9 mouse cellular contexts compared by ENCODE assay signal in genomic region chr17:35242015-35242941, GRCm38 (mm10). TPM values are rescaled to one million over a fixed set of nuclear protein-coding genes. Genes with fewer than 3 reads are reported as not detected.
DNase-seq lines count a peak whose midpoint lies in the region; ATAC-seq and TF ChIP-seq lines count a peak whose summit lies in the region.
"Had no signal": no experiment of that assay in that cellular context is flagged by ENCODE, and none has a peak within 500 bp of the region (broad histone marks: within the 10 kb centered on the region; RNA-seq: fewer than 3 reads in every experiment).

No protein-coding gene starts in this region.

- H3K9ac ChIP-seq in ES-E14 (ENCODE audit: insufficient read depth, low read depth, low read length, poor library complexity, severe bottlenecking), result peak overlapping the region; percentile 100
- H3K9ac ChIP-seq in liver, embryonic 15.5 days, result peak overlapping the region; percentile 94
- H3K9ac ChIP-seq in neural tube, embryonic 11.5 days (ENCODE audit: low read length), result peak overlapping the region; percentile 100

- TF ChIP-seq CTCF in kidney, adult 2 months (conservative IDR thresholded peaks at IDR 0.05; ENCODE audit: insufficient read depth, insufficient read length, low read depth, low read length), result peak; percentile 16; the same call in 1 of the 2 replicates
- TF ChIP-seq CTCF in thymus, adult 2 months (IDR thresholded peaks at IDR 0.05; ENCODE audit: borderline replicate concordance, control insufficient read depth, extremely low read depth, insufficient read depth, low read length, poor library complexity), result no peak

- H3K9me3 ChIP-seq in ES-E14 (ENCODE audit: control insufficient read depth, insufficient read depth, low read depth, low read length), result no peaks in the 10 kb centered on the region
- H3K9me3 ChIP-seq in liver, embryonic 15.5 days (replicated peaks), result no peaks in the 10 kb centered on the region
- H3K9me3 ChIP-seq in neural tube, embryonic 11.5 days (ENCODE audit: control insufficient read depth, low read length), result no peaks in the 10 kb centered on the region

- under 1% methylated on average over 55 of the region's 55 CpGs for WGBS in kidney, adult 2 months
- WGBS in liver, embryonic 15.5 days (ENCODE audit: insufficient replicate concordance), result under 1% methylated on average over 55 of the region's 55 CpGs
- WGBS in neural tube, embryonic 11.5 days, result under 1% methylated on average over 51 of the region's 55 CpGs
- WGBS in thymus, adult 2 months, result under 1% methylated on average over 55 of the region's 55 CpGs

- peak; percentile 31 for TF ChIP-seq POLR2A in kidney, adult 2 months (IDR thresholded peaks at IDR 0.05; ENCODE audit: low read depth, low read length)
- no peak for TF ChIP-seq POLR2A in thymus, adult 2 months (IDR thresholded peaks at IDR 0.05; ENCODE audit: control insufficient read depth, extremely low read depth, insufficient read depth, low read length, poor library complexity)

- peaks cover 10 to 20% of the 10 kb centered on the region in 2 experiments; a peak in 2 of 4 replicates for H3K4me1 ChIP-seq in ES-E14 (ENCODE audit: control insufficient read depth in 2 of 2, insufficient read depth in 2 of 2, low read length in 2 of 2, poor library complexity in 1 of 2)
- H3K4me1 ChIP-seq in kidney, adult 2 months (ENCODE audit: control insufficient read depth, insufficient read depth, low read length), result peaks cover 17% of the 10 kb centered on the region; the same call in 1 of the 2 replicates
- peaks cover 60% of the 10 kb centered on the region for H3K4me1 ChIP-seq in liver, embryonic 15.5 days (replicated peaks)
- H3K4me1 ChIP-seq in neural tube, embryonic 11.5 days (ENCODE audit: control insufficient read depth, insufficient read depth, low read length), result peaks cover 27% of the 10 kb centered on the region
- peaks cover 35% of the 10 kb centered on the region for H3K4me1 ChIP-seq in thymus, adult 2 months (replicated peaks; ENCODE audit: control insufficient read depth, insufficient read depth, low read length)

- no peaks in the 10 kb centered on the region for H3K27me3 ChIP-seq in kidney, adult 2 months (replicated peaks; ENCODE audit: control insufficient read depth, insufficient read depth, low read length)
- H3K27me3 ChIP-seq in liver, embryonic 15.5 days, result no peaks in the 10 kb centered on the region
- H3K27me3 ChIP-seq in neural tube, embryonic 11.5 days (ENCODE audit: control insufficient read depth, insufficient read depth, low read length), result no peaks in the 10 kb centered on the region
- no peaks in the 10 kb centered on the region for H3K27me3 ChIP-seq in thymus, adult 2 months (ENCODE audit: control insufficient read depth, insufficient read depth, low read length)

- peak overlapping the region; percentile 84 for H3K4me2 ChIP-seq in liver, embryonic 15.5 days
- H3K4me2 ChIP-seq in neural tube, embryonic 11.5 days (ENCODE audit: low read depth), result peak overlapping the region; percentile 89

- peak overlapping the region; percentile 80 for H3K27ac ChIP-seq in ES-E14 (ENCODE audit: insufficient read depth, low read depth, low read length, poor library complexity, severe bottlenecking)
- H3K27ac ChIP-seq in kidney, adult 2 months (ENCODE audit: insufficient read depth, low read depth, low read length), result peak overlapping the region; percentile 97
- H3K27ac ChIP-seq in liver, embryonic 15.5 days (replicated peaks), result peak overlapping the region; percentile 94
- peak overlapping the region; percentile 95 for H3K27ac ChIP-seq in neural tube, embryonic 11.5 days (ENCODE audit: low read depth, low read length)
- peak overlapping the region; percentile 87 for H3K27ac ChIP-seq in thymus, adult 2 months (ENCODE audit: control insufficient read depth, insufficient read depth, low read length)

- in situ Hi-C loops in ES-E14 (cut with MboI; ENCODE audit: low sequenced_read_pairs in 2 of 2, unreplicated experiment in 2 of 2), result no loop called here

- peak overlapping the region; percentile 95 to 96 for H3K4me3 ChIP-seq in ES-E14 (ENCODE audit: insufficient read depth in 1 of 2, low read depth in 1 of 2, low read length in 2 of 2, poor library complexity in 1 of 2, severe bottlenecking in 1 of 2)
- H3K4me3 ChIP-seq in kidney, adult 2 months (ENCODE audit: insufficient read depth, low read depth, low read length), result peak overlapping the region; percentile 58
- peak overlapping the region; percentile 93 for H3K4me3 ChIP-seq in liver, embryonic 15.5 days (replicated peaks)
- peak overlapping the region; percentile 82 for H3K4me3 ChIP-seq in neural tube, embryonic 11.5 days (ENCODE audit: low read depth, low read length)
- peak overlapping the region; percentile 70 for H3K4me3 ChIP-seq in thymus, adult 2 months (ENCODE audit: control insufficient read depth, insufficient read depth, low read length)

- ATAC-seq in liver, embryonic 15.5 days (ENCODE audit: insufficient read depth), result peak; percentile 49
- peak; percentile 77 for ATAC-seq in neural tube, embryonic 11.5 days (ENCODE audit: insufficient read depth, low FRiP score, low TSS enrichment)

- H3K36me3 ChIP-seq in ES-E14 (ENCODE audit: control insufficient read depth, insufficient read depth, low read length, poor library complexity, severe bottlenecking), result peaks cover 47% of the 10 kb centered on the region
- H3K36me3 ChIP-seq in kidney, adult 2 months (ENCODE audit: control insufficient read depth, insufficient read depth, low read length), result peaks cover 8% of the 10 kb centered on the region
- H3K36me3 ChIP-seq in liver, embryonic 15.5 days (replicated peaks), result peaks cover 43% of the 10 kb centered on the region
- H3K36me3 ChIP-seq in neural tube, embryonic 11.5 days (ENCODE audit: control insufficient read depth, insufficient read depth, low read length), result peaks cover 31% of the 10 kb centered on the region
- H3K36me3 ChIP-seq in thymus, adult 2 months (ENCODE audit: control insufficient read depth, insufficient read depth, low read length), result peaks cover 42% of the 10 kb centered on the region

- DNase-seq in 416B (ENCODE audit: low read depth) (peak; percentile 78), ES-E14 (ENCODE audit: low read depth, low spot score) (no peak)
- peak; percentile 62 to 71 for DNase-seq in cerebellum, postnatal 14 days
- peak; percentile 65 to 78 for DNase-seq in gastrocnemius, postnatal 4 days (ENCODE audit: low spot score in 2 of 2)
- peak; percentile 89 for DNase-seq in kidney, adult 2 months
- peak; percentile 80 for DNase-seq in neural tube, embryonic 11.5 days (ENCODE audit: low spot score)
- DNase-seq in thymus, adult 2 months, result peak; percentile 49

TF ChIP-seq in ES-E14, 5 proteins besides CTCF, POLR2A, EP300 and RAD21:
- TF ChIP-seq ZC3H11A (IDR thresholded peaks at IDR 0.05; ENCODE audit: borderline replicate concordance, low read depth, low read length) (no peak), ZNF384 (IDR thresholded peaks at IDR 0.05; ENCODE audit: low read depth, low read length) (no peak), HCFC1 (IDR thresholded peaks at IDR 0.05; ENCODE audit: borderline replicate concordance, insufficient read depth, low read length) (no peak), MAFK (IDR thresholded peaks at IDR 0.05; ENCODE audit: insufficient read depth, low read depth, low read length) (no peak), CHD2 (IDR thresholded peaks at IDR 0.05; ENCODE audit: low read depth, low read length) (no peak)

RNA-seq across cellular contexts. Expression of gene Ddx39b, which starts 0.7 kb away (rescaled TPM):
- total RNA-seq in ES-E14 (2012; rRNA removed), result 316 and 414 TPM in 2 replicates
- 100 to 1,000 TPM; 219 to 233 TPM for total RNA-seq in gastrocnemius, postnatal 4 days (2021)
- polyA plus RNA-seq in kidney, adult 2 months (2012; rRNA removed), result 203 and 206 TPM in 2 replicates
- polyA plus RNA-seq in liver, embryonic 15.5 days (2015; fragmentation: Nextera tagmentation; extraction: Ambion mirVana), result 141 and 150 TPM in 2 replicates
- polyA plus RNA-seq in neural tube, embryonic 11.5 days (2014; fragmentation: Nextera tagmentation; extraction: Ambion mirVana), result 634 and 672 TPM in 2 replicates
- polyA plus RNA-seq in thymus, adult 2 months (2012; rRNA removed), result 778 and 831 TPM in 2 replicates

RNA-seq across cellular contexts. Expression of gene Nfkbil1, which starts 6.7 kb away (rescaled TPM):
- total RNA-seq in ES-E14 (2012; rRNA removed), result 6.1 and 6.6 TPM in 2 replicates
- total RNA-seq in gastrocnemius, postnatal 4 days (2021), result 10 to 100 TPM; 13.9 to 15.8 TPM
- polyA plus RNA-seq in kidney, adult 2 months (2012; rRNA removed), result 11.5 and 11.7 TPM in 2 replicates
- 3.2 and 3.6 TPM in 2 replicates for polyA plus RNA-seq in liver, embryonic 15.5 days (2015; fragmentation: Nextera tagmentation; extraction: Ambion mirVana)
- polyA plus RNA-seq in neural tube, embryonic 11.5 days (2014; fragmentation: Nextera tagmentation; extraction: Ambion mirVana), result 4.7 and 5.0 TPM in 2 replicates
- polyA plus RNA-seq in thymus, adult 2 months (2012; rRNA removed), result 34.2 and 41.3 TPM in 2 replicates

RNA-seq across cellular contexts. Expression of gene Atp6v1g2, which starts 8.8 kb away (rescaled TPM):
- 0.21 and 0.71 TPM in 2 replicates for total RNA-seq in ES-E14 (2012; rRNA removed)
- 1 to 10 TPM; 2.7 to 3.2 TPM for total RNA-seq in gastrocnemius, postnatal 4 days (2021)
- 6.6 and 6.7 TPM in 2 replicates for polyA plus RNA-seq in kidney, adult 2 months (2012; rRNA removed)
- 0.58 and 0.63 TPM in 2 replicates for polyA plus RNA-seq in liver, embryonic 15.5 days (2015; fragmentation: Nextera tagmentation; extraction: Ambion mirVana)
- 14.1 and 16.8 TPM in 2 replicates for polyA plus RNA-seq in neural tube, embryonic 11.5 days (2014; fragmentation: Nextera tagmentation; extraction: Ambion mirVana)
- 7.9 TPM in 2 replicates for polyA plus RNA-seq in thymus, adult 2 months (2012; rRNA removed)

RNA-seq across cellular contexts. Expression of gene H2-D1, which starts 20.3 kb away (rescaled TPM):
- total RNA-seq in ES-E14 (2012; rRNA removed), result 30.1 and 44.9 TPM in 2 replicates
- total RNA-seq in gastrocnemius, postnatal 4 days (2021), result 10 to 100 TPM; 44.5 to 55.8 TPM
- polyA plus RNA-seq in kidney, adult 2 months (2012; rRNA removed), result 340 and 351 TPM in 2 replicates
- 99.7 and 119 TPM in 2 replicates for polyA plus RNA-seq in liver, embryonic 15.5 days (2015; fragmentation: Nextera tagmentation; extraction: Ambion mirVana)
- polyA plus RNA-seq in neural tube, embryonic 11.5 days (2014; fragmentation: Nextera tagmentation; extraction: Ambion mirVana), result 47.9 and 56.5 TPM in 2 replicates
- 873 and 1,061 TPM in 2 replicates for polyA plus RNA-seq in thymus, adult 2 months (2012; rRNA removed)

RNA-seq across cellular contexts. Expression of gene Gm16181, which starts 21.6 kb away (rescaled TPM):
- not detected in 2 replicates for total RNA-seq in ES-E14 (2012; rRNA removed)
- under 1 TPM in 1 of 2 experiments, not detected in 1; 0.52 TPM for total RNA-seq in gastrocnemius, postnatal 4 days (2021)
- not detected in 2 replicates for polyA plus RNA-seq in kidney, adult 2 months (2012; rRNA removed)
- 0.24 TPM in 1 of 2 replicates, not detected in the other for polyA plus RNA-seq in liver, embryonic 15.5 days (2015; fragmentation: Nextera tagmentation; extraction: Ambion mirVana)
- polyA plus RNA-seq in neural tube, embryonic 11.5 days (2014; fragmentation: Nextera tagmentation; extraction: Ambion mirVana), result 0.50 TPM in 1 of 2 replicates, not detected in the other
- 0.29 TPM in 1 of 2 replicates, not detected in the other for polyA plus RNA-seq in thymus, adult 2 months (2012; rRNA removed)
- polyA plus RNA-seq: large intestine, adult 2 months had no signal
